Mouse (Mus musculus) limb, embryonic 15.5 days (tissue): ENCODE results near the gene Zbtb18. TPM values are rescaled to one million over a fixed set of nuclear protein-coding genes. Genes with fewer than 3 reads are reported as not detected.
"Not testable (repeated sequence)": the region's sequence is repeated elsewhere in the genome, so short reads cannot be mapped to it uniquely, and the experiment has no call there.

Experiments used
- ATAC-seq: fragments of 200-750 bp; cut with Nextera tagmentation; 2 replicates; pipeline ENCODE4 v1.8.0; 2017; ENCODE audit warnings: low read depth, moderate TSS enrichment; ENCODE audit not compliant: insufficient number of reproducible peaks, low FRiP score, low TSS enrichment
- H3K27ac ChIP-seq: fragments of 300-500 bp; sonication (generic); 2 replicates; pipeline ENCODE4 v1.5.1; 2015; ENCODE audit warnings: moderate library complexity, mild to moderate bottlenecking, inconsistent platforms
- H3K27me3 ChIP-seq: fragments of 300-500 bp; sonication (generic); 2 replicates; pipeline ENCODE4 v1.6.1; 2015; ENCODE audit warnings: inconsistent platforms
- H3K36me3 ChIP-seq: fragments of 300-500 bp; sonication (generic); 2 replicates; pipeline ENCODE4 v1.6.1; 2015; ENCODE audit warnings: inconsistent platforms
- H3K4me1 ChIP-seq: fragments of 300-500 bp; sonication (generic); 2 replicates; pipeline ENCODE4 v1.6.1; 2015; ENCODE audit warnings: inconsistent platforms
- H3K4me2 ChIP-seq: fragments of 300-500 bp; sonication (generic); 2 replicates; pipeline ENCODE4 v1.6.1; 2015; ENCODE audit warnings: mild to moderate bottlenecking, inconsistent platforms
- H3K4me3 ChIP-seq: fragments of 300-500 bp; sonication (generic); 2 replicates; pipeline ENCODE4 v1.5.1; 2015; ENCODE audit warnings: mild to moderate bottlenecking, inconsistent platforms
- H3K9ac ChIP-seq: fragments of 300-500 bp; sonication (generic); 2 replicates; pipeline ENCODE4 v1.6.1; 2015; ENCODE audit warnings: inconsistent platforms
- H3K9me3 ChIP-seq: fragments of 300-500 bp; sonication (generic); 2 replicates; pipeline ENCODE4 v1.6.1; 2016; ENCODE audit warnings: inconsistent platforms
- WGBS: fragments of 180-500 bp; shearing (Covaris S2); methylation state at CpG from one replicate; pipeline ENCODE4 v1.1.7; 2015; 5-methylcytosine and 5-hydroxymethylcytosine counted together
- polyA plus RNA-seq: library from polyadenylated mRNA; unstranded; fragments of >200 nt; fragmentation: Nextera tagmentation; extraction: Ambion mirVana; gene quantifications from 2 replicates; pipeline ENCODE4 v1.2.1, GENCODE M21; 2015

Zbtb18 gene
- polyA plus RNA-seq, 1 experiment from 2014 or later: 1.8 TPM

- H3K27ac ChIP-seq, H3K9ac ChIP-seq, ATAC-seq, H3K4me3 ChIP-seq, H3K27me3 ChIP-seq, H3K9me3 ChIP-seq, H3K4me2 ChIP-seq: not testable (repeated sequence)
- WGBS: 84% methylated on average over 7 of the region's 7 CpGs
- Histone ChIP-seq H3K36me3 (peaks cover 12% of the 10 kb centered on the region), H3K4me1 (peaks cover 24% of the 10 kb centered on the region; the same call in 1 of the 2 replicates)
These were observed 7.7 kb downstream of the Zbtb18 start for GRCm38 (mm10) chr1:177449857-177450256.

DNA sequence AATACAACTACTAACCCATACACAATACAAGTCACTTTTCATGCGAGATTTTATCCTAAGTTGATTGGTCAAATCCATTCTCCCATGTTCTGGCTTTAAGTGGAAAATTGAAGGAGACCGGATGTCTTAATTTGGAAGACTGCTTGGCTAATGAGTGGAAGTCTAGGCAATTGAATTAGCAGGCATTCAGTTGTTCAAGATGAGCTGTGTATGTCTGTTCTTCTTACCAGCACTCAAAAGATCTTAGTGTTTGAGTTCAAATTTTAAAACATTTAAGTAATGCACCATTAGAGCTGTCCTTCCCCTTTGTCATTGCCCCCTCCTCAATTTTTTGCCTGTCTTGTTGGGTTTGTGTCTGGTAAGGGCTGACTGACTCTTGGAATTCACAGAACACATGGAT, 8.9 kb downstream of the Zbtb18 start:
- H3K27me3 ChIP-seq: no peaks in the 10 kb centered on the region
- no peak for ATAC-seq
- 85% methylated on average over 2 of the region's 2 CpGs for WGBS
- H3K36me3 ChIP-seq: peaks cover 12% of the 10 kb centered on the region
- no peak overlapping the region for H3K4me3 ChIP-seq
- no peak overlapping the region for H3K27ac ChIP-seq
- no peak overlapping the region for H3K9ac ChIP-seq
- H3K9me3 ChIP-seq: no peaks in the 10 kb centered on the region
- H3K4me1 ChIP-seq: peaks cover 18% of the 10 kb centered on the region; the same call in 1 of the 2 replicates
- no peak overlapping the region for H3K4me2 ChIP-seq

DNA sequence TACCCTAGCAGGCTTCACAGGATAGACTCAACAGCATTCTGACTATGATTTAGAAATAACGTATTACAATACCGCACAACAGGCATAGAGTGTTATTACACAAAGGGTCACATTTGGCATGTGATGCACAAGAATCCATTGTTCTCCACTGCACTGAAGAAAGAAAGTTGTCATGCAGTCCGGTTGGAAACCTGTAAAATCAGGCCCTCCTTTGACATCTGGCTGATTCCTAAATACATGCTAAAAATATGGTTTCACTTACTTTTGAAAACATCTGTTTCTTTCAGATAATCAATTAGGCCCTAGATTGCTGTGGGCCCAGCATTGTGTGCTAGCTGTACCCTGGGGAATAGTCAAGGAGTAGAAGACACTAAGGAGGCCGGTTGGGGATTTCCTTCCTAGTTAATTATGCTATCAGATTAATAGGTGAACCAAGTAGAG, 9.9 kb downstream of the Zbtb18 start:
- ATAC-seq: no peak

DNA sequence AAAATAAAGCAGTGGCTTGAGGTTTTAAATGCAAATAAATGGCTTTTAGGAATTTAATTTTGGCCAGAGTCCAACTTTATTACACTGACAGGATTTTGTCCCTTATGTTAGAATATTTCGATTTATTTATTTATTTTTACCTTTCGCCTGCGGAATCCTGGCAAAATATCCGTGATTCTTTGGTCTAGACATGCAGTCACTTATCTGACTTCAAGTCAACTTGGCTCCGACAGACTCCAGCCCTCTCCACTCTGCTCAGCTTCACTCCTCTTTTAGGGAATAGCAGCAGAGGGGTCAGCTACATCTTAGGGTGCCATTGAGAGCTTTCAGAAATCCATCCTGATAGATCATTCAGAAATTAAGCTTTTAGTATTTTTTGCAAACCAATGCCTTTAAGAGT, 10.8 kb downstream of the Zbtb18 start:
- ATAC-seq: no peak
- Histone ChIP-seq H3K27ac (no peak overlapping the region), H3K9me3 (no peaks in the 10 kb centered on the region), H3K36me3 (peaks cover 5% of the 10 kb centered on the region), H3K9ac (no peak overlapping the region), H3K27me3 (no peaks in the 10 kb centered on the region), H3K4me1 (0 out of 2 replicates have a peak, but pooled peaks cover 4% of the 10 kb centered on the region), H3K4me3 (no peak overlapping the region), H3K4me2 (no peak overlapping the region)
- WGBS: 66% methylated on average over 5 of the region's 5 CpGs

More for the DNA sequence above, 9.9 kb downstream of the Zbtb18 start:
- peaks cover 12% of the 10 kb centered on the region for H3K36me3 ChIP-seq
- no peaks in the 10 kb centered on the region for H3K27me3 ChIP-seq
- no peak overlapping the region for H3K9ac ChIP-seq
- H3K27ac ChIP-seq: no peak overlapping the region
- no peaks in the 10 kb centered on the region for H3K9me3 ChIP-seq
- H3K4me3 ChIP-seq: no peak overlapping the region
- peaks cover 12% of the 10 kb centered on the region; the same call in 1 of the 2 replicates for H3K4me1 ChIP-seq
- WGBS: 50% methylated on average over 4 of the region's 4 CpGs
- H3K4me2 ChIP-seq: no peak overlapping the region

DNA sequence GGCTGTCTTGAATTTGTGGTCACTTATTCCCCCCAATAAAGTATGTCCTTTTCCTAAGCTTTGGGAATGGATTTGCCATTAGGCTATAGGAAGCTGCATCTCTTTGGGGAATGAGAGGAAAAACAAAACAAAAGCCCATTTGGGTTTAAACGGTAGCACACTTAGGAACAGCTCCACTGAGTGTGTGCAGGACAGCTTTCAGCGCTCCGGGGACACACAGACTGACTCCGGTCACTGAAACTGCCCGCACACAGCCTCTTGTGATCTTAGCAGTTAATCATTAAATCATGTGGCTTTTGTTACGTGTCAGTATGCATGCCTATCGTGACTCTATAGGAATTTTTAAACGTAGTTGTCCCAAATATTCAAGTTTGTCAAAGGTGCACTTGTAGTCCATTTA, 11.7 kb downstream of the Zbtb18 start:
- Histone ChIP-seq H3K27ac (no peak overlapping the region), H3K9ac (no peak overlapping the region), H3K27me3 (no peaks in the 10 kb centered on the region), H3K36me3 (no peaks in the 10 kb centered on the region), H3K4me1 (no peaks in the 10 kb centered on the region; the same call in 1 of the 2 replicates), H3K4me2 (no peak overlapping the region), H3K4me3 (no peak overlapping the region), H3K9me3 (no peaks in the 10 kb centered on the region)
- WGBS: 45% methylated on average over 8 of the region's 8 CpGs
- ATAC-seq: no peak

- WGBS: 89% methylated on average over 6 of the region's 6 CpGs
These were observed 12.3 kb downstream of the Zbtb18 start for GRCm38 (mm10) chr1:177454492-177454891.

GRCm38 (mm10) chr1:177455466-177455865, 13.3 kb downstream of the Zbtb18 start:
- Histone ChIP-seq H3K27ac (no peak overlapping the region), H3K9me3 (no peaks in the 10 kb centered on the region), H3K4me2 (no peak overlapping the region), H3K4me3 (no peak overlapping the region), H3K27me3 (no peaks in the 10 kb centered on the region), H3K36me3 (no peaks in the 10 kb centered on the region), H3K4me1 (peaks cover 3% of the 10 kb centered on the region; the same call in 1 of the 2 replicates), H3K9ac (no peak overlapping the region)
- 77% methylated on average over 5 of the region's 5 CpGs for WGBS
- no peak for ATAC-seq

More at GRCm38 (mm10) chr1:177454492-177454891, 12.3 kb downstream of the Zbtb18 start:
- Histone ChIP-seq H3K27me3 (no peaks in the 10 kb centered on the region), H3K9ac (no peak overlapping the region), H3K4me2 (no peak overlapping the region), H3K36me3 (no peaks in the 10 kb centered on the region), H3K9me3 (no peaks in the 10 kb centered on the region), H3K27ac (no peak overlapping the region), H3K4me1 (no peaks in the 10 kb centered on the region; the same call in 1 of the 2 replicates), H3K4me3 (no peak overlapping the region)
- ATAC-seq: no peak

GRCm38 (mm10) chr1:177456208-177456607, 14.1 kb downstream of the Zbtb18 start:
- Histone ChIP-seq H3K27me3 (no peaks in the 10 kb centered on the region), H3K27ac (no peak overlapping the region), H3K4me2 (no peak overlapping the region), H3K4me1 (peaks cover 3% of the 10 kb centered on the region; the same call in 1 of the 2 replicates), H3K4me3 (no peak overlapping the region), H3K9me3 (no peaks in the 10 kb centered on the region), H3K9ac (no peak overlapping the region), H3K36me3 (no peaks in the 10 kb centered on the region)
- no peak for ATAC-seq
- 94% methylated on average over 4 of the region's 4 CpGs for WGBS

DNA sequence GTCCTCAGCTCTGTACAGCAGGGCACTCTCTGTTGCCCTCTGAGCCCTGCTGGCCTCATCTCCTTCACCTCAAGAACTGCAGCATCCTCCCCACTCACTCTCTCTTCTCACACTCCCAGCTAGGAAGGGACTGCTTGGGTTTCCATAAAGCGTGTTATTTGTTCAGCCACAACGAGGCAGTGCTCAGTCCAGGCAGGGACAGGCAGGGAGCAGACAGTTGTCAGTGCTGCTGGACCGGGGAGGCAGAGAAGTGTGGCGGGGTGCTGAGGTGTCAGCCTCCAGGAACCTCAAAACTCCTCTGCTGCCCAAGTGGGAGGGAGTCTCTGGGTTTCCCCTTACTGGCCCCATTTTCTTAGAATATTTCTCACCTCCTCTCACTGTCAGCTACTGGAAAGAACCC, 14.6 kb downstream of the Zbtb18 start:
- no peaks in the 10 kb centered on the region for H3K9me3 ChIP-seq
- no peak overlapping the region for H3K27ac ChIP-seq
- no peak overlapping the region for H3K4me2 ChIP-seq
- ATAC-seq: no peak
- peaks cover 3% of the 10 kb centered on the region; the same call in 1 of the 2 replicates for H3K4me1 ChIP-seq
- H3K4me3 ChIP-seq: no peak overlapping the region
- 44% methylated on average over 4 of the region's 4 CpGs for WGBS
- H3K27me3 ChIP-seq: no peaks in the 10 kb centered on the region
- H3K36me3 ChIP-seq: no peaks in the 10 kb centered on the region
- no peak overlapping the region for H3K9ac ChIP-seq

DNA sequence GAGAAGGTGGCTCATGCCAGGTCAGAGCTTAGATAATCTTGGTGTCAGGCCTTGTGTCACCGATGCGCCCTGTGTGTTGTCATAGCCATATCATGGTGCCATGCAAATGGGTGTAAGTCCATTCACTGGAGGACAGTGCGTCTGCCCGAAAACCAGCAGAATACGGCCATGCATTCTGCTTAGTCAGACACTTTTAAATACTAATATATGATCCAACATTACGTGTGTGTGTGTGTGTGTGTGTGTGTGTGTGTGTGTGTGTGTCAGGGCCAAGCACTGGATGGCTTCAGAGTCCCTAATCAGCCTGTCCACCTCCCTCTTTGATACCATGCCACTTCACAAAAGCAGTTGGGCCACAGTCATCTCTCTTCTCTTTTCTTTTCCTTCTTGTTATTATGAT, 15.8 kb downstream of the Zbtb18 start:
- ATAC-seq: no peak
- Histone ChIP-seq H3K36me3 (no peaks in the 10 kb centered on the region), H3K27ac (no peak overlapping the region), H3K27me3 (no peaks in the 10 kb centered on the region), H3K9me3 (no peaks in the 10 kb centered on the region), H3K9ac (no peak overlapping the region), H3K4me2 (no peak overlapping the region), H3K4me3 (no peak overlapping the region), H3K4me1 (peaks cover 3% of the 10 kb centered on the region; the same call in 1 of the 2 replicates)
- 94% methylated on average over 6 of the region's 6 CpGs for WGBS

DNA sequence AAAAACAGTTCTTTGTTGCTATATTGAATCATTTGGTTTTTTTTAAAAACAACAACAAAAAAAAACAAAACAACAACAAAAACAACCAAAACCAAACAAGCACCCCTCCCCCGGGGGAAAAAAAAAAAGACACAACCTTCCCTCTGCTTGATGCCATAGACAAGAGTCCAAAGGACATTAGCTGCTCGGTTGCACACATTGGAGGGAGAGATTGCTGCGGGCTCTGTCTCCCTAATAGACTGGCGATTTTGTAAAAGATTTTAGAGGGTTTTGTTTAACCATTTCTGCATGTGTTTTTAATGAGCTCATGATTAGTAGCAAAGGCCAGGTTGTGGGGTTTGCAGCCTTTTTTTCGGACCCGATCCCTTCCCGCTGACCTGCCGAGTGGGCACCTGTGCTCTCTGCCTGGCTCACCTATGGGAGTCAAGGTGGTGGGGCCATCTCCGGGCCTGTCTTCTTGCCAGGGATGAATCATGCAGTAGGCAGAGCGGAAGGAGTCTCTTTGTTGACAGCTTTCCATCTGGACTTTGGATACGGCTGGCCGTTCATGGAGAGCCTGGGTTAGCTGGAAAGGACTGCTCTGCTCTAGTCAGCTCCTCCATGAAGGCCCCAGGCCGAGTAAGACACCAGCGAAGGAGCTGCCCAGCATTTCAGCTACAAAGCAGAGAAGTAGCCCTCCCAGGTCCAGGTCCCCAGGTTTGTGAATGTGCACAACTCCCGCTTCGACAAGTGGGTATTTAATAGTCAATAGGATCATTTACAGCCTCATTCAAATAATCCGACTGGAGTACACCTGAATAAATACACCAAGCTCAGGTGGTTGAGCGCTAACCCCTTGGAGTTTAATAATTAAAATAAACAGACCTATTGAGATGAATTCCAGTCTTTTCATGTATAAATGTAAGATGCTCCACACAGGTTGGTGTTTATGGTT, 16.6 kb downstream of the Zbtb18 start:
- Histone ChIP-seq H3K4me3 (no peak overlapping the region), H3K27ac (no peak overlapping the region), H3K27me3 (no peaks in the 10 kb centered on the region), H3K9me3 (no peaks in the 10 kb centered on the region), H3K9ac (no peak overlapping the region), H3K4me1 (peaks cover 3% of the 10 kb centered on the region; the same call in 1 of the 2 replicates), H3K4me2 (no peak overlapping the region), H3K36me3 (no peaks in the 10 kb centered on the region)
- WGBS: 58% methylated on average over 18 of the region's 18 CpGs
- no peak for ATAC-seq

- Histone ChIP-seq H3K9me3 (no peaks in the 10 kb centered on the region), H3K4me2 (no peak overlapping the region), H3K27ac (no peak overlapping the region), H3K4me1 (peaks cover 3% of the 10 kb centered on the region; the same call in 1 of the 2 replicates), H3K4me3 (no peak overlapping the region), H3K9ac (no peak overlapping the region), H3K27me3 (no peaks in the 10 kb centered on the region), H3K36me3 (no peaks in the 10 kb centered on the region)
- ATAC-seq: no peak
- WGBS: 43% methylated on average over 2 of the region's 2 CpGs
These were observed 17.4 kb downstream of the Zbtb18 start for GRCm38 (mm10) chr1:177459536-177459935.
